Mouse (Mus musculus) layer of hippocampus, adult 8-10 months (tissue): ENCODE results near the gene Cdh4. TPM values are rescaled to one million over a fixed set of nuclear protein-coding genes. Genes with fewer than 3 reads are reported as not detected.

Experiments
- DNase-seq, 2 experiments: peaks; one replicate each; pipeline ENCODE4 v3.0.0; 2022; ENCODE audit warnings: low spot score in 2 of 2
- total RNA-seq, 4 experiments: library from RNA; stranded (reverse); gene quantifications; 2 replicates each; pipeline ENCODE4 v1.2.4; 2022

Gene Cdh4
- total RNA-seq, 4 experiments from 2014 or later = 8.0 to 10.1 (median 9.0) TPM

GRCm38 (mm10) chr2:179849732-179850131, 407.5 kb downstream of the Cdh4 start:
- no peak for DNase-seq

DNA sequence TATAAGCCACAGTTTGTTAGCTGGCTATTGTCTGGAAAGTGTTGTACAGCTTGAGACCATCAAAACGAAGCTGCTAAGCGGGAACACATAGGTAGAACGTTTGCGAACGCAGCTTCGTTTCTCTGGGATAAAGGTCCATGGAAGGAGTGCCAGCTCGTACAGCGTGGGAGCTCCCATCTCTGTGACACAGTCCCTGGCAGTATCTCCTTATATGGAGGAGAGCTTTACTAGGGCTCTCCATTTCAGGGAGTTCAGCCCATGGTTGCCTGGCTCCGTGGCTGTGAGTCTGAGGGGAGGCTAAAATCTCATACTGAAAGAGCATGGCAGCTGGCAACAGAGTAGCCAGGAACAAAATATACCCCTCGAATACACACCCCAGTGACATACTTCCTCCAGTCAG, 409.9 kb downstream of the Cdh4 start:
- no peak for DNase-seq

GRCm38 (mm10) chr2:179852862-179853261, 410.6 kb downstream of the Cdh4 start:
- peak; percentile 49 to 54 for DNase-seq

DNA sequence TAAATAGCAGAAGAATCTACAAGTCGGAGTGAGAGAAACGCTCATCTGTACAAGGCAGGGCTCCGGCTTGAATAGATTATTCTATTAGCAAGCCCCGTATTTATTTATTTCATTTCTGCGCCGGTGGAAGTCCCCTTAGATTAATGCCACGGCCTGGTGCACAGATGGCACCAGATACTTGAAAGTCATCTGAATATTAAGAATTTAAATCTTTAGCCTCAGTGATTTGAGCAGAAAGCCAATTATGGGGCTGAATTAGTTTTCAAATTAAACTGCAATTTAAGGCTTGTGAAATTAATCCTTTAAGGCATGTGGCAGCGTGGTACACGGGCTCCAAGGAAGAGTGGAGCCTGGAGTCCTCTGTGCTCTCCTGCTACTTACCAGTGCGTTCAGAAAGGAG, 411.7 kb downstream of the Cdh4 start:
- DNase-seq = no peak

DNA sequence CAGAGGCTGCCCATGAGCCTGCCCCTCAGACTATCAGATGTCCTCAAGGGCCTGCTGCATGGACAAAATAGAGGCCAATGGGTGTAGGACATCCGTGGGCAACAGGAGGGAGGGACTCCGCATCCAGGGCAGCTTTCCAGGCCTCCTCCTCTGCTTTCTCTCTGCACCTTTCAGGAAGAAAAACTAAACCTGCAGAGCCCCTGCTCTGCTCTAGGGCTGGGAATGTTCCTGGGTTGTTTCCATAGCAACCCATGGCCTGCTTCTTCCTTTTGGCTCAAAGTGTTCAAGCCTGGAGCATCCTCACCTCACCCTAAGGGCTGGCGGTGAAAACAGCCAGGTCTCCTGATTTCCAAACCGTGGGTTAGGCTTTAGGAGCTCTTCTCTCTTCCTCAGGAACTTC, 414.9 kb downstream of the Cdh4 start:
- no peak for DNase-seq

- DNase-seq = no peak
Observed at GRCm38 (mm10) chr2:179862676-179863075, 420.4 kb downstream of the Cdh4 start.

GRCm38 (mm10) chr2:179863266-179863665, 421.0 kb downstream of the Cdh4 start:
- no peak for DNase-seq

DNA sequence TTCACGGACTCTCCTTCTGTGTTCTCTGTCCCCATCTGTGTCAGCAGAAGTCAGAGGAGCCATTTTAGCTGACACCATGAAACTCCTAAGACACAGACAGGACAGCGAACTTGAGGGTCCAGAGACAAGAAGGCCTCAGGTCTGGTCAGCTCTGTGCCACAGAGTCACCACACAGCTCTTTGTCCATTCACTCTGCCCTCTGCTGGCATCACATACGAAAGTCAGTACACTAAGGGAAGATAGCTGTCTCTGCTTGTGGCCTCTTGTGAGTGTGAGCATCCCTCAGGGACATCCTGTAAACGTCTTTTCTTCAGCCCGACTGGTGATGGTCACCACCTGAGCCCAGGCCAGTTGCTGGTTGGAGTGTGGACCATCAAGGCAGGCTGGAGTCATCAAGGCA, 422.9 kb downstream of the Cdh4 start:
- no peak for DNase-seq

DNA sequence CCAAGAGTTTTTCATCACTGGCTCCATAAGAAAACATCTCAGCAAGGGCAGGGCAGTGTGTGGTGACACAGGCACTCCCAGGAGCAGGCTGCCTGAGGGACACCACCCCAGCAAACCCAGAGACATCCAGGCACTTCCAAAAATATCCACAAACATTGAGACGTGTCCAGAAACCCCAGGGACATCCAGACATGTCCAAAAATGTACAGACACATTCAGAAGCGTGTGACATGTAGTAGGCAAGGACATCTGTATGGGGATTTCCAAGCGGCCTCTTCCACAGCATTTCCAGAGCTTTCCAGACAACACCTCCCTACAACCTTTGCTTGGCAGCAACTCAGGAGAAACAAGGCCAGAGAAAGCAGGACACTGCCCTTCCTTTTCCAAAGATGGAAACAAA, 425.4 kb downstream of the Cdh4 start:
- DNase-seq = no peak

GRCm38 (mm10) chr2:179869871-179870270, 427.6 kb downstream of the Cdh4 start:
- DNase-seq = no peak

DNA sequence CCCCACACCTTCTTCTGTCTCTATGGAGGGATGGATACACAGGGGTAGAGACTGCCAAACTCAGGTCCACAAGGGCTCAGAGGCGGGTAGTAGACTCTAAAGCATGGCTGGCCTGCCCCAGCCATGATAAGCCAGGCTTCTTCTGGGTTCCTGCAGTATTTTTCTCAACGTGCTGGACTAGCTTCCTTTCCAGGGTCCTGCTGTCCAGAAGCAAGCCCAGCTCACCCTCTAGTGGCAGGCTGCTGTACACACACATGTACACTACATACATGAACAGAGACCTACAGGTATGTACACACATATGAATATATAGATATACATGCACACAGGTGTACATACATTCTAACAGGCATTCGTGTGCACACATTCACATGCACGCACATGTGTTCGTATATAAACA, 430.5 kb downstream of the Cdh4 start:
- DNase-seq = peak in 1 of 2 experiments; percentile 31

DNA sequence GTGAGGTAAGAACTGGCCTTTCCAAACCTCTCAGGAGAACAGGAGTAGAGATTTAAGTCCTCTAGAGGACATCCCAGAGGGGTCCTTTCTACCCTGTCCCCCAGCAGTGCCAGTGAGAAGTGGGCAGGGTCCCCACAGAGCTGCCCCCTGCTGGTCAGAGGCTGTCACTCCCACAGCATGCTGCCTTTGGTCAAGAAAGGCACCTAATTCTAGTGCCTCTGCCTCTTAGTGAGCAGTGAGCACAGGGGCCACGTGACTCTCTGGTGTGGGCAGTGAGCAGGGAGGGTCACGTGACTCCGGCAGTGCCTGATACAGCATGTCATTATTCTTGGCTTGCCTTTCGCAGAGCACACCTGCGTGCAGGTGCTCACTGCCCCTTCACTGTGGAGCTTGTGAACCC, 431.1 kb downstream of the Cdh4 start:
- no peak for DNase-seq

- peak in 1 of 2 experiments; percentile 72 for DNase-seq
Observed at GRCm38 (mm10) chr2:179875147-179875546, 432.9 kb downstream of the Cdh4 start.

DNA sequence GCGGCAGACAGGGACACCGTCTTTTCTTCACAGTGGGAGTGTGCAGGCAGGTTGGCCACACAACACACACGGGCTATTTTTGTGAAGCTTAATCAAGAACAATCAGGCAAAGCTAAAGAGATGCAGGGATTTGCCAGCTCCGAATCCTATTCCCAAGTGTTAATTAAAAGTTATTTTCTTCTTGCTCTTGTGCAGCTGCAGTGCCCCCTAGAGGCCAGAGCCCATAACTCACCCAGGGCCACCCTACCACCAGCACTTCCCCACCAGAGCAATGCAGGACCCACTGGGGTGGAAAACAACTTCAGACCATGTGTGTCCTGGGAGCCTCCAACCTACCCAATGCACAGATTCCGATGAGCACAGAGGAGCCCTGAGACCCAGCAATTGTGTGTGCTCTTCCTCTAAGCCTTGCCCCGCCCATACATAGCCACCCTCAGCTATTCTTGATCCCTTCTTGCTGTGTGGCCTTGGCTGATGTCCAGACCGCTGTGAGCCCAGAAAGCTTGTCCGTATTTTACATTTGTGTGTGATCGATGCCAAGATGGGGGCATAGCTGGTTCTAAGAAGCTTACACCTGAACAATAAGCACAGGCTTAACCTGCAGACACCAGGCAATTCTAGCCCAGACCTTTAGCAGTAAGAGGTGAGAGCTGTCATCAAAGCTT, 435.5 kb downstream of the Cdh4 start:
- peak in 1 of 2 experiments; percentile 51 for DNase-seq

- DNase-seq = no peak
Observed at GRCm38 (mm10) chr2:179884561-179884960, 442.3 kb downstream of the Cdh4 start.

- no peak for DNase-seq
Observed at GRCm38 (mm10) chr2:179891048-179891447, 448.8 kb downstream of the Cdh4 start.

DNA sequence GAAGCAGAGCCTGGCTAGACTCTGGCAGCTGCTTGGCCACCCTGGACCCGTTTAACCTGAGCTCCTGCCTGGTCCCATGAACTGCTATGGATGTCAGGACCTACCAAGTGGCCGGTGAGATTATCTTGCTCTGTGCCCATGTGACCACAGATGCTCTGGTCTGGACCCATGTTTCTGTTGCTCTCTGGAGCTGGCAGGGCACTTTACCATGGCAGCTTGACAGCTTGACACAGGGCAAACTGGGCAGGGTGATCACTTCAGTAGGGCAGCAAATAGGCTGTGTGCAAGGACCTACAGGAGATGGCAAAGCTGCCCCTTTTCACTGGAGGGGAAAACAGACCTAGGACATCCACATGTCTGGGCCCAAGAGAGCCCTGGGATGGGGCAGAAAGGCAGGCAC, 454.7 kb downstream of the Cdh4 start:
- no peak for DNase-seq

GRCm38 (mm10) chr2:179912911-179913310, 470.7 kb downstream of the Cdh4 start:
- no peak for DNase-seq

GRCm38 (mm10) chr2:179913349-179913748, 471.1 kb downstream of the Cdh4 start:
- DNase-seq = no peak

GRCm38 (mm10) chr2:179914246-179914645, 472.0 kb downstream of the Cdh4 start:
- DNase-seq = no peak

DNA sequence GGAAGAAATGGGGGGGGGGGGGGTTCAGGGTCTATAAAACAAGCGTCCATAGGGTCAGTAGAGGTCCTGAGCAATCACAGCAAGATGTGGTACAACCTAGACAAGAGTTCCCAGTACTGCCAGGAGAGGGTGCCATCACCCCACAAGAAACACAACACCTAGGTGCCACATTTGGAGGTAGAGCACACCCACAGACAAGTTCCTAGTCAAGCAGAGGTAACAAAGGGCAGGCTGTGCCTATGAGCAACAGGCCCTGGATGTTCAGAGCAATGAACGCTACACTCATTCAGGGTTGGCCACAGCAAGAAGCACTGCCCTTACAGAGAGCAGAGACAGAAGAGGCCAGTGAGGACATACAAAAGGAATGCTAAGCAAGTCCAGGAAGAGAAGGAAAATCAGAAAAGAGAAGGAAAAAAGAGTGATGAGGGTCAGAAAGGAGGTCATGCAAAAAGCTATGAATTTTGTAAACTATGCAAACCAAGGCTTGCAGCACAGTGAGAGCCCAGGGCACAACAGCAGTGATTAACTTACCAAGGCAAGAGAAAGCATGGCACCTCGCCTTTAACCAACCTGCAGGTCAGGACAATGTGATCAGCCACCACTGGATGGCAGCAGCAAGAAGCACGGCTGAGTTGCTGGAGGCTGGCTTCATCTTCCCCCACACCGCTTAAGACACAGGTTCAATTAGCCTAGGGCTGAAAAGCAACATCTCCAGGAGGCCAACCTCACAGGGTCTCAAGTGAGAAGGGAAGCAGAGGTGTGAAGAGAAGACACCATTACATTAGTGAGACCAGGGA, 474.8 kb downstream of the Cdh4 start:
- DNase-seq = peak in 1 of 2 experiments; percentile 62

GRCm38 (mm10) chr2:179920042-179920441, 477.8 kb downstream of the Cdh4 start:
- no peak for DNase-seq
